Mouse (Mus musculus) yolk sac, embryonic 10.5 days (tissue): ENCODE results near the gene Ces2e.
"Not testable (repeated sequence)": the region's sequence is repeated elsewhere in the genome, so short reads cannot be mapped to it uniquely, and the experiment has no call there.

ENCODE experiments used
- DNase-seq: peaks from one replicate; pipeline ENCODE4 v3.0.0-alpha.2; 2017; ENCODE audit warnings: low spot score

The Ces2e gene

DNA sequence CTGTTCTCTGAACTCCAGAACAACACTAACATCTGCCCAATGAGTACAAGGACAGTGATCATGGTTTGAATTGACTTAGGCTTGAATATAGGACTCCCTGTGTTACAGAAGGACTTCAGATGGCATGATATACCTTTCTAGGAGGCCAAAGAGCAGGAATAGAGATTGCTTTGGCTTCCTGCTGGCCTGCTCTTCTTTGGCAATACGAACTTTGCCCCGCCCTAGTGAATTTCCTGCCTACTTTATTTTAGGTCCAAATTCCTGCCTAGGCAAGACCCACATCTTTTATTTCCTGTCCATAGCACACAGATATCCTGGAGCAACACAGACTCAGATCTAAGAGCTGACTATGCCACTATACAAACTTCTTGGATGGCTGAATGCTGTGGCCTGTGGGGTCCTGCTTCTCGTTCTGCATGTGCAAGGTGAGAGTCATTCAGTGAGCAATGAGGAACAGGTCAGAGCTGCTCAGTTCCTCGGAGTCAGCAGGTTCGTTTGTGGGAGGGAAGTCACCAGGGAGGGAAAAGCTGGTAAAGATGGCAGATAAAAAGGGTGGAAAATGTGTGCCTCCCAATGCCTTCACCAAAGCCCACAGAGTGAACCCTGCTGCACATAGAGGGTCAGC is at the start of gene Ces2e:
Gene Ces2e (plus strand): TSS at position 289 of the 625 bp plus-strand sequence.
- DNase-seq: peak; percentile 47

DNA sequence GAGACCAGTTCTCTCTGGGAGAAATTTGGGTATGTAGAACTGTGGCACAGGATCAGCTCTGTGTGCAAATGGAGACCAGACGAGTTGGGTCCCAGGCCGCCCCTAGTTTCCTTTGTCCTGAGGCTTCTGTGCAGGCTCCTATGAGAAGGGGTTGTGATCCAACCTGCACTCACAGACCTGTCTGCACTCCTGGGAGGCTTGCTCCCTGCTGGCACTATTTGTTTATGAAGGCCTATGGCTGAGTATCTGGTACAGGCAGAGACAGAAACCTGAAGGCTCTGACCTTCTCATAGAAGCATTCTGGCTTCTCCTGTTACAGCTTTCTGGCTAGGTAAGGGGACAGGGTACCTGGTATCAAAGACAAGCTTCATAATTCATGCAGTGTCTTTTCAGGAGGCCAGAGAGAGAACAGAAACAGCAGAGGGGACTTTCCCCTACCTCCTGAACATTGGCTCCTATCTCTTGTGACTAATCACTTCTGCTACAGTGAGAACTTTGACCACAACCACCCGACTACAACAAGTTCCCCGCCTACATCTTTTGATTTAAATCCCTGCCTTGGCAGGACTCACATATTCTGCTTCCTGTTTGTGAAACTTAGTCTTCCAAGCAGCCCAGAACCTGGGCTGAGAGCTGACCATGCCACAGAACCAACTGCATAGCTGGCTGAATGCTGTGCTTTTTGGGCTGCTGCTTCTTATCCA is 39.7 kb upstream of the Ces2e start:
- not testable (repeated sequence) for DNase-seq

DNA sequence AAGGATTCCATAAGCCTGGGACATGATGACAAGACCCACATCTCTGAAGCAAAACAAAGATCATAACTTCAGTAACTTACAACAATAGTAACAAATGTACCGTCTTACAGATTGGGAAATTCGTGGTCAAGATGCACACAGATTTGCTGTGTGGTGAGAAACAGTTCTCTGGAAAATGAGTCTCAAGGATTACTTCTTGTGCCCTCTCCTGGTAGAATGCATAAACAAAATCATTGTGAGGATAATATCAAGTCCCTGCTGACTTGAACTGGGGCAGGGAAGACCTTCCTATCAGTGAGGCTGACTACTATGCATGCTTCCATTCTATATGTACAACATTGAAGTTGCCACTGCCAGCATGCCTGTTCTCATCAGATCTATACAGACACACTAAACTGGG is 24.3 kb upstream of the Ces2e start:
- no peak for DNase-seq

DNA sequence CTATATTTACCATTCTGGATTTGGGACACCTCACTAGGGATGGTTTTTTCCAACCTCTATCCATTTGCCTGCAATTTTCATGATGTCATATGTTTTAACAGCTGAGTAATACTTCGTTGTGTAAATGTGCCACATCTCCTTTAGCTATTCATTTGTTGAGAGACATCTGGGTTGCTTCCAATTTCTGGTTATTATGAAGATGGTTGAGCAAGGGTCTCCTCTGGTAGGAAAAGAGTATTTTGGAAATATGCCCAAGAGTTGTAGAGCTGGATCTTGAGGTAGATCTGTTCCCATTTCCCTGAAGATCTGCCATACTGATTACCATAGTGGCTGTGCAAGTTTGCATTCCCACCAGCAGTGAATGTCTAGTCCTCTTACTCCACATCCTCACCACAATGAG is 18.9 kb upstream of the Ces2e start:
- no peak for DNase-seq

DNA sequence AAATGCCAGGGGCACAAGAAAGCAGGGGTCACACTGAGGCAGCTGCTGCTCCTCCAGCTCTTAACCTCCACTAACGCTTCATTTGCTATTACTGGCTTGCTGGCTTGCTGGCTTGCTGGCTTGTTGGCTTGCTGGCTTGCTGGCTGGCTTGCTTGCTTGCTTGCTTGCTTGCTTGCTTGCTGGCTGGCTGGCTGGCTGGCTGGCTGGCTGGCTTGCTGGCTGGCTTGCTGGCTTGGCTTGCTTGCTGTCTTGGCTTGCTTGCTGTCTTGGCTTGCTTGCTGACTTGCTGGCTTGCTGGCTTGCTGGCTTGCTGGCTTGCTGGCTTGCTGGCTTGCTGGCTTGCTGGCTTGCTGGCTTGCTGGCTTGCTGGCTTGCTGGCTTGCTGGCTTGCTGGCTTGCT is 17.0 kb upstream of the Ces2e start:
- DNase-seq: not testable (repeated sequence)

DNA sequence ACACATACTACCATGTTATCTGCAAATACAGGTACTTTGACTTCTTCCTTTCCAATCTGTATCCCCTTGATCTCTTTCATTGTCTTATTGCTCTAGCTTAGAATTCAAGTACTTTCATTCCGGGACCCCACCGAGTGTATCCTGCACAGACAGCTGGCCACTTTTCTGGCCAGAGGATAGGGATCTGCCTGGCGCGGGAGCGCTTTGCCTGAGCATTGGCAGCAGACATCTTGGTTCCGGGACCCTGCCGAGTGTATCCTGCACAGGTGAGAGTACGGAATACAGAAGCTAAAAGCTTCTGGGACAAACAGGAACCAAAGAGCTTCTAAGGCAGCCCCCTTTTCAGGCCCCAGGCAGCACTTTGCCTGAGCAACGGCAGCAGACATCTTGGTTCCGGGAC is 16.4 kb upstream of the Ces2e start:
- not testable (repeated sequence) for DNase-seq

DNA sequence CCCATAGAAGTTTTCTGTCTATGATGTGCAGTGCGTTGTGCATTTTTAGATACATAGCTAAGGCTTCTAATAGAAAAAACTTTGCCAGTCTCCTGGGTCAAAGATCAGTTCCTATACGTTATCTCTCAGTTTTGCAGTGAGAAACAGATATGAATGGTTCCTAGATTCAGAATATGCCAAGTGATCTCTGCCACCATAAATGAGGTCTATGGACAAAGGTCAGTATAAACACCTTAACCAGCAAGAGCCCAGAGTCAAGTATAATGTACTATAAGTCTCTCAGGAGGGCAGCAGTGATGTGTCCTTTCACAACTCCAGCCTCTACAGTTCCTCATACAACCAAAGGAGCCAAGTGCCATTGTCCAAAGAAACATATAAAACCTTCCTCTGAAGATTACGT is 1.2 kb downstream of the Ces2e start:
- DNase-seq: no peak

DNA sequence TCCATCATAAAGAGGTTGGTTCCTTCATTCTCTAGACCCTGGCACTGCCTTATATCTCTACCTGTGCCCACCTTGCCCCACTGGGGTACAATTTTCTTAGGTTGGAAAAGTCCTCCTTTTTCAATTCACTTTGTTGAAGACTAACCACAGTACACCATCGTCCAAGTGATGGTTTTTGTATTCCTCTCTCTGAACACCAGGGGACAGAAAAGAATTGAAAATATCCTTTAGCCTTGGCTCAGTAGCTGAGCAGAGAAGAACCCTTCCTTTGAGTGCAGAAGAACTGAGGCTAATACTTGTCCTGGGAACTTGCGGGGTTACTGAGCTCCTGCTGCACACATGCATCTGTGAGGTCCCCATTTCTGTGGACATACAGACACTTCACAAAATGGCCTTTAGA is 18.6 kb downstream of the Ces2e start:
- no peak for DNase-seq

DNA sequence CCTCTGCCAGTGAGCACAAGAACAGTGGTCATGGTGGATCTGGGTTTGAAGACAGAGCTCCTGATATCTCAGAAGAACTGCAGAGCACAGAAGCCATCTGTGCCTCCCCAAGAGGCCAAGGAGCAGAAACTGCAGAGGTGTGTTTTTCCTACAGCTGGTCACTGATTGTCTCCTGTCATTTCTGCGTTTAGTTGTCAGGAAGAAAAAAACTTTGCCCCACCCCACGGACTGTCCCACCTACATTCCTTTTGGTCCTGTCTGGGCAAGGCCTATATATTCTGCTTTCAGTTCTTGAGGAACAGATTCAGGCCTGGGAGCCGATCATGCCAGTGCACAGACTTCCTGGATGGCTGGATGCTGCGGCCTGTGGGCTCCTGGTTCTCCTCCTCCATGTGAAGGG is 21.0 kb downstream of the Ces2e start, which contains the start of gene Ces2f:
Gene Ces2f (plus strand): TSS at position 301 of the 400 bp plus-strand sequence.
- DNase-seq: no peak

DNA sequence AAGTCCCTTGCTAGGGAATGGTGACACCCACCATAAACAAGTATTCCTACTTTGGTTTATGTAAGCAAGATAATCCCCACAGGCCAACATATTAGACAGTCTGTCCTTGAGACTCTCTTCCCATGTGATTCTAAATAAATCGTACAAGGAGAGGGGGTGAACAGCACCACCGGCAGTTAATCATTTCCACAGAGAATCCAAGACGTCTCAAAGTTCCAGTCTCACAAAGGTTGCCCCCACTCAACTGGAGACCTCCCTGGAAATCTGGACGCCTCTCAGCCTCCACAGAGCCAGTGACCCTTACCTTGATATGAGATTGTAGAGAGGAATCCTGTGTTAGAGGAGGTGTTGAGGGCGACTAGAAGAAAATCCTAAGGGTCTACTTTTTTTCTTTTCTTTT is 23.0 kb downstream of the Ces2e start:
- DNase-seq: no peak

DNA sequence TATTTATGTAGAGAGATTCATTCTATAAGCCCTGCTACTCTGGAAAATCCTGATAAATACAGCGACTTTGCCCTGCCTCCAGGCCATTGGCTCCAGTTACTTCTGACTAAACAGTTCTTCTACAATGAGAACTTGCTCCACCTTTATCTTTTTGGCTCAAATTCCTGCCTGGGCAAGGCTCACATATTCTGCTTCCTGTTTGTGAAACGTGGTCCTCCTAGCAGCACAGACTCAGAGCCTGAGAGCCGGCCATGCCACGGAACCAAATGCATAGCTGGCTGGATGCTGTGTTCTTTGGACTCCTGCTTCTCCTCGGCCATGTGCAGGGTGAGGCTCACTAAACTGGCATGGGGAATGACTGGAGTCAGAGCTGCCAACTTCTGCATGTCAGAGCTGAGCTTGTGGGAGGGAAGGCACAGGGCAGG is 35.5 kb downstream of the Ces2e start, which contains the start of gene Ces2g:
Gene Ces2g (plus strand): TSS at position 182 of the 425 bp plus-strand sequence.
- no peak for DNase-seq

DNA sequence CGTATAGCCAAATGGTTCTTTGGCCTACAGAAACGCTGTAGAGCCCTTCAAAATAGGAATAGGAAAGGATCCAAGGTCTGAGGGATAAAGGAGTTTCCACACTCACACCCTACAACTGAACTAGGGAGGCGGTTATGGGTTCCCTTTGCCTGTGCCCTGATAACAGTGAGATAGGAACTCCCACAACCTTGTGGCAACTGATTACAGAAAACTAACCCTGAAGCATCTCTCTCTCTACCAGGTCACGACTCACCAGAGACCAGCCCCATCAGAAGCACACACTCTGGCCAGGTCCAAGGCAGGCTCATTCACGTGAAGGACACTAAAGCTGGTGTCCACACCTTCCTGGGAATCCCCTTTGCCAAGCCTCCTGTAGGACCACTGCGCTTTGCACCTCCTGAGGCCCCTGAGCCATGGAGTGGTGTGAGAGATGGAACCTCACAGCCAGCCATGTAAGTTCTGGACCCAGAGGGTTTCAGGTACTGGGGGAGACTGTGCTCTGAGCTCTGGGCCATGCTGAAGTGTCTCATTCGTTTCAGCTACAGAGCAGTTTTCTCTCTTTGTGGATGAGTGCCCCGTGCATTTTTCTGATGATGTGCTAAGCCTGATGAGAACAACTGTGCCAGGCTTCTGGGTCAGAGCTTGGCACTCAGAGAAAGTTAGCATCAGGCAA is 36.3 kb downstream of the Ces2e start:
- DNase-seq: no peak

DNA sequence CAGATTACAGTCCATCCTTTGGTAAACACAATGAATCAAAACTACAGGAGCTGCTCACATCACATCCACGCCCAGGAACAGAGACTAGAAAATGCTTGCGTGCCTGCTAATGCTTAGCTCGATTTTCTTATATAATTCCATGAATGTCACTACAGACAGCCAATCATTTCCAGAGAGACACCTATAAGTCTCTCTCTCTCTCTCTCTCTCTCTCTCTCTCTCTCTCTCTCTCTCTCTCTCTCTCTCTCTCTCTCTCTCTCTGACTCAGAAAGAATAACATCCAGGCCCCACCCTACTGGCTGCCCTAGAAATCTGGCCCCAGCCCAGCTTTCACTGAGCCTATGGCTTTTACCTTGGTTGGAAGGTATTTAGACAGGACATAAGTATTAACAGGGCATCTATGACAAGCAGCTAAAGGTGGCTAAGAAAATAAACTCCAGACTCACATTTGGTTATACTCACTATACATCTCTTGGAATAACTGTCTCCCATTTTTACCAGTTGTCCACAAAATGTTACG is 37.4 kb downstream of the Ces2e start:
- no peak for DNase-seq

DNA sequence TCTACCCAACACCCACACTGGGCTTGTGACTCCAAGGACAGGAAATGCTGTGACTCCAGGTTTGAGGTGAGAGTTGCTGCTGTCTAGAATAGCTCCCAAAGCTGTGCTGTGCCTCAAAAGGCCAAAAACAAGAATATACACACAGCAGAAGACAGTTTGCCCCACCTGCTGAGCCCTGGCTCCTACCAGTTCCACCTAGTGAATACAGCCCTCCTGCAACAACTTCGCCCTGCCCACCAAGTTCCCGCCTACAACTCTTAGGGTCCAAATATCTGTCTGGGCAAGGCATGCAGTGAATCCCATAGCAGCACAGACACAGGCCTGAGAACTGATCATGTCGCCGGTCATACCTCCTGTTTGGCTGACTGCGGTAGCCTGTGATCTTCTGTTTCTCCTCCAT is 58.1 kb downstream of the Ces2e start:
- no peak for DNase-seq
